ENCODE assay signal across 25 mouse cellular contexts in the genomic region with DNA sequence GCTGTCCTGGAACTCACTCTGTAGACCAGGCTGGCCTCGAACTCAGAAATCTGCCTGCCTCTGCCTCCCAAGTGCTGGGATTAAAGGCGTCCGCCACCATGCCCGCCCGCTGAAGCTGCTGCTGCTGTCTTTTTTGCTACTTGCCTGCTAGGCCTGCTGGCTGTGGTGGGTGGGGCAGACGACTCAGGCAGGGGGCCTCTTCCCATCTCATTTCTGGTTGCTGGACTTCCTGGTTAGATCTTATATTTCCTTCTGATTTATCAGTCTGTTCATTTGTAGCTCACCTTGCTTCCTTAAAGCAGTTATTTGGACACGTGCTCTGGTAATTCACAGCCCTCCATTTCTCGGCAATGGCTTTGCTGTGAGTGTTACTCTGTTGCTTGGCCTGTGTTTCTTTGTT. TPM values are rescaled to one million over a fixed set of nuclear protein-coding genes. Genes with fewer than 3 reads are reported as not detected.
"Had no signal": no experiment of that assay in that cellular context is flagged by ENCODE, and none has a peak within 500 bp of the region (broad histone marks: within the 10 kb centered on the region; RNA-seq: fewer than 3 reads in every experiment).

No protein-coding gene starts in this region.

- DNase-seq: kidney, postnatal 10 days; kidney, postnatal 36 days; liver; lung, adult 18-20 months; lung, postnatal 14 days; lung, postnatal 4 days; midbrain, embryonic 14.5 days; thymus, adult 2 months; thymus, postnatal 14 days; thymus, postnatal 4 days had no signal

- H3K4me2 ChIP-seq: kidney, embryonic 15.5 days; limb, embryonic 13.5 days; liver, embryonic 12.5 days; liver, embryonic 15.5 days; lung, embryonic 15.5 days; midbrain, embryonic 11.5 days had no signal

- H3K36me3 ChIP-seq: kidney, embryonic 15.5 days; limb, embryonic 10.5 days; limb, embryonic 13.5 days; liver, embryonic 12.5 days; liver, embryonic 15.5 days; lung, embryonic 15.5 days had no signal

- H3K4me3 ChIP-seq: kidney, embryonic 15.5 days; limb, embryonic 10.5 days; limb, embryonic 13.5 days; liver, embryonic 12.5 days; liver, embryonic 15.5 days; lung, embryonic 15.5 days had no signal

- H3K9me3 ChIP-seq: kidney, embryonic 15.5 days; limb, embryonic 10.5 days; limb, embryonic 13.5 days; liver, embryonic 12.5 days; liver, embryonic 15.5 days; lung, embryonic 15.5 days had no signal

- H3K4me1 ChIP-seq: limb, embryonic 10.5 days; limb, embryonic 13.5 days; liver, embryonic 12.5 days; liver, embryonic 15.5 days; lung, embryonic 15.5 days had no signal

- H3K9ac ChIP-seq: kidney, embryonic 15.5 days; limb, embryonic 13.5 days; liver, embryonic 12.5 days; liver, embryonic 15.5 days; lung, embryonic 15.5 days had no signal

- ATAC-seq: liver, embryonic 12.5 days had no signal

- H3K27me3 ChIP-seq: kidney, embryonic 15.5 days; limb, embryonic 13.5 days; liver, embryonic 12.5 days; liver, embryonic 15.5 days; lung, embryonic 15.5 days had no signal

- H3K27ac ChIP-seq: kidney, embryonic 15.5 days; limb, embryonic 10.5 days; limb, embryonic 13.5 days; liver, embryonic 12.5 days; liver, embryonic 15.5 days; lung, embryonic 15.5 days; stomach, postnatal 0 days had no signal

RNA-seq across cellular contexts. Expression of gene Tmem45b, which starts 28.8 kb away (rescaled TPM):
- total RNA-seq: layer of hippocampus, postnatal 14 days; left cerebral cortex, adult 8-10 months; left cerebral cortex, postnatal 25 days; megakaryocyte progenitor cell, adult 5-6 weeks; megakaryocyte-erythroid progenitor cell, adult 5-6 weeks; midbrain, postnatal 0 days had no signal
- polyA plus RNA-seq: limb, embryonic 10.5 days; limb, embryonic 13.5 days; liver, embryonic 12.5 days; neural tube, embryonic 11.5 days had no signal
